In genomic region chr2:73351496-73351895, GRCm38 (mm10) we compare ENCODE assay signal across 10 mouse cellular contexts. TPM values are rescaled to one million over a fixed set of nuclear protein-coding genes. Genes with fewer than 3 reads are reported as not detected.
DNase-seq lines count a peak whose midpoint lies in the region; ATAC-seq lines count a peak whose summit lies in the region.
"Had no signal": no experiment of that assay in that cellular context is flagged by ENCODE, and none has a peak within 500 bp of the region (broad histone marks: within the 10 kb centered on the region; RNA-seq: fewer than 3 reads in every experiment).

No protein-coding gene starts in this region.

- H3K9me3 ChIP-seq in liver, embryonic 12.5 days (replicated peaks): no peaks in the 10 kb centered on the region
- H3K9me3 ChIP-seq in kidney, embryonic 16.5 days (ENCODE audit: low read length): no peaks in the 10 kb centered on the region
- H3K9me3 ChIP-seq in stomach, embryonic 14.5 days (ENCODE audit: control insufficient read depth, low read depth, low read length): no peaks in the 10 kb centered on the region
- H3K9me3 ChIP-seq: hindbrain, embryonic 13.5 days had no signal

- ATAC-seq in liver, embryonic 12.5 days: no peak
- ATAC-seq in kidney, embryonic 16.5 days (ENCODE audit: low FRiP score, low TSS enrichment): no peak
- no peak for ATAC-seq in stomach, embryonic 14.5 days (ENCODE audit: insufficient number of reproducible peaks, insufficient read depth, low FRiP score, low read depth)

- no peak overlapping the region for H3K4me3 ChIP-seq in liver, embryonic 12.5 days
- H3K4me3 ChIP-seq in kidney, embryonic 16.5 days (ENCODE audit: low read length): peak overlapping the region; percentile 1; the same call in 1 of the 2 replicates
- H3K4me3 ChIP-seq in stomach, embryonic 14.5 days (ENCODE audit: low read depth, low read length): no peak overlapping the region
- H3K4me3 ChIP-seq: hindbrain, embryonic 13.5 days had no signal

- H3K4me2 ChIP-seq in liver, embryonic 12.5 days: no peak overlapping the region
- H3K4me2 ChIP-seq in kidney, embryonic 16.5 days (replicated peaks; ENCODE audit: low read depth, low read length): peak overlapping the region; percentile 35
- peak overlapping the region; percentile 22; the same call in 1 of the 2 replicates for H3K4me2 ChIP-seq in stomach, embryonic 14.5 days (replicated peaks; ENCODE audit: low read depth, low read length)
- H3K4me2 ChIP-seq: hindbrain, embryonic 13.5 days had no signal

- DNase-seq in gastrocnemius, adult 18-20 months (ENCODE audit: low spot score): peak; percentile 20
- no peak for DNase-seq in gastrocnemius, postnatal 10 days
- DNase-seq in liver: no peak
- no peak for DNase-seq in thymus, postnatal 10 days (ENCODE audit: low spot score in 2 of 2)
- DNase-seq in ovary, adult 18-20 months (ENCODE audit: low spot score): no peak
- DNase-seq: B cell, adult 2 months had no signal

- no peaks in the 10 kb centered on the region for H3K27me3 ChIP-seq in liver, embryonic 12.5 days (replicated peaks)
- H3K27me3 ChIP-seq in kidney, embryonic 16.5 days (ENCODE audit: insufficient read depth, low read length): no peaks in the 10 kb centered on the region
- no peaks in the 10 kb centered on the region for H3K27me3 ChIP-seq in stomach, embryonic 14.5 days (ENCODE audit: control insufficient read depth, insufficient read depth, low read length)
- H3K27me3 ChIP-seq: hindbrain, embryonic 13.5 days had no signal

- H3K36me3 ChIP-seq in liver, embryonic 12.5 days: peaks cover 17% of the 10 kb centered on the region
- H3K36me3 ChIP-seq in kidney, embryonic 16.5 days (ENCODE audit: insufficient read depth, low read length): no peaks in the 10 kb centered on the region
- H3K36me3 ChIP-seq in stomach, embryonic 14.5 days (ENCODE audit: control insufficient read depth, insufficient read depth, low read length): no peaks in the 10 kb centered on the region

- H3K27ac ChIP-seq in liver, embryonic 12.5 days: 0 out of 2 replicates have a peak overlapping the region, but pooled peaks have one; percentile 2
- H3K27ac ChIP-seq in kidney, embryonic 16.5 days (ENCODE audit: low read length): no peak overlapping the region
- H3K27ac ChIP-seq in stomach, embryonic 14.5 days (ENCODE audit: low read length): no peak overlapping the region

- H3K9ac ChIP-seq in liver, embryonic 12.5 days: no peak overlapping the region
- no peak overlapping the region for H3K9ac ChIP-seq in kidney, embryonic 16.5 days (replicated peaks; ENCODE audit: low read length)
- H3K9ac ChIP-seq in stomach, embryonic 14.5 days (replicated peaks; ENCODE audit: low read depth, low read length): no peak overlapping the region
- H3K9ac ChIP-seq: hindbrain, embryonic 13.5 days had no signal

- WGBS in liver, embryonic 12.5 days (ENCODE audit: insufficient replicate concordance): 67% methylated on average over 5 of the region's 5 CpGs
- WGBS in kidney, embryonic 16.5 days: 31% methylated on average over 5 of the region's 5 CpGs
- WGBS in stomach, embryonic 14.5 days: 17% methylated on average over 5 of the region's 5 CpGs

- peaks cover 22% of the 10 kb centered on the region for H3K4me1 ChIP-seq in liver, embryonic 12.5 days
- H3K4me1 ChIP-seq in kidney, embryonic 16.5 days (ENCODE audit: insufficient read depth, low read length): no peaks in the 10 kb centered on the region
- H3K4me1 ChIP-seq in stomach, embryonic 14.5 days (ENCODE audit: control insufficient read depth, insufficient read depth, low read length): 0 out of 2 replicates have a peak, but pooled peaks cover 3% of the 10 kb centered on the region

RNA-seq across cellular contexts. Expression of gene Gpr155, which starts 34.9 kb away (rescaled TPM):
- 10 to 100 TPM; 18.3 to 19.2 TPM for total RNA-seq in gastrocnemius, adult 18-20 months (2021)
- 10 to 100 TPM; 11.9 to 12.0 TPM for total RNA-seq in gastrocnemius, postnatal 10 days (2021)
- 8.7 and 9.2 TPM in 2 replicates for polyA plus RNA-seq in liver, embryonic 12.5 days (2016; fragmentation: Nextera tagmentation; extraction: Ambion mirVana)
- polyA plus RNA-seq in kidney, embryonic 16.5 days (2015; fragmentation: Nextera tagmentation; extraction: Ambion mirVana): 7.7 and 8.2 TPM in 2 replicates
- polyA plus RNA-seq in stomach, embryonic 14.5 days (2014; fragmentation: Nextera tagmentation; extraction: Ambion mirVana): 3.9 and 4.3 TPM in 2 replicates

RNA-seq across cellular contexts. Expression of gene Cir1, which starts 39.0 kb away (rescaled TPM):
- 10 to 100 TPM; 11.9 to 13.8 TPM for total RNA-seq in gastrocnemius, adult 18-20 months (2021)
- total RNA-seq in gastrocnemius, postnatal 10 days (2021): 10 to 100 TPM; 14.7 to 15.2 TPM
- 17.4 and 19.1 TPM in 2 replicates for polyA plus RNA-seq in liver, embryonic 12.5 days (2016; fragmentation: Nextera tagmentation; extraction: Ambion mirVana)
- polyA plus RNA-seq in kidney, embryonic 16.5 days (2015; fragmentation: Nextera tagmentation; extraction: Ambion mirVana): 20.5 and 20.7 TPM in 2 replicates
- 28.1 and 29.6 TPM in 2 replicates for polyA plus RNA-seq in stomach, embryonic 14.5 days (2014; fragmentation: Nextera tagmentation; extraction: Ambion mirVana)

RNA-seq across cellular contexts. Expression of gene Scrn3, which starts 39.1 kb away (rescaled TPM):
- total RNA-seq in gastrocnemius, adult 18-20 months (2021): 10 to 100 TPM; 55.5 to 57.9 TPM
- total RNA-seq in gastrocnemius, postnatal 10 days (2021): 10 to 100 TPM; 20.2 to 21.8 TPM
- polyA plus RNA-seq in liver, embryonic 12.5 days (2016; fragmentation: Nextera tagmentation; extraction: Ambion mirVana): 27.1 and 28.3 TPM in 2 replicates
- polyA plus RNA-seq in kidney, embryonic 16.5 days (2015; fragmentation: Nextera tagmentation; extraction: Ambion mirVana): 19.2 and 19.3 TPM in 2 replicates
- polyA plus RNA-seq in stomach, embryonic 14.5 days (2014; fragmentation: Nextera tagmentation; extraction: Ambion mirVana): 10.6 and 11.7 TPM in 2 replicates
